Mouse (Mus musculus): ENCODE results near the gene Ago4. TPM values are rescaled to one million over a fixed set of nuclear protein-coding genes. Genes with fewer than 3 reads are reported as not detected.

Gene Ago4
- polyA plus RNA-seq, 1 experiment from 2014 or later = 1.3 TPM

DNA sequence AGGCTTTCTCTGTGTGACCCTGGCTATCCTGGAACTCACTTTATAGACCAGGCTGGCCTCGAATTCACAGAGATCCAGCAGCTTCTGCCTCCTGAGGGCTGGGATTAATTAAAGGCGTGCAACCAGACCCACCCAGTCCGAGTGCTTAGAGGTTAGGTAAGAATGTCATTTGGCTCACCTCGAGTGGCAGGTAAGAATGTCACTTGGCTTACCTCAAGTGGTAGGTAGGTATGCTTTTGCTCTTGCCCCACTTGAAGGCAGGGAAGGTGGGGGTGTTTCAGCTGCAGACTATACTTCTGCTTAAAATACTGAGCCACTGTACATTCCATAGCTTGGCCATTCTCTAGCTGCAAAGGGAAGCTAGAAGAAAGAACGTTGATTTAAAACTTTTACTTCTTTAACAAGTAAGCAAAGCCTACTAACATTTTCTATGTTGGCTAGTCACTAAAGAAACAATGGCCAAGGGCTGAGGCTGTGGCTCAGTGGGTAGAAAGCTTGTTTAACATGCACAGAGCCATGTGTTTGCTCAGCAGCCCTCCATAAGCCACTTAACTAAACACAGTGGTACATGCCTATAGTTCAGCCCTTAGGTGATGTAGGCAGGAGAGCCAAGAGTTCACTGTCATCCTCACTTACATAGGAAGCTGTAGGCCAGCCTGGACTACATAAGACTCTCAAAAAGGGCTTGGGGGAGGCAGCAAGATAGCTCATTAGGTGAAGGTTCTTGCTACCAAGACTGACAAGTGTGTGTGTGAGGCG is 20.8 kb downstream of the Ago4 start:
- WGBS = 80% methylated on average over 6 of the region's 6 CpGs
- no peak overlapping the region for H3K4me2 ChIP-seq (ENCODE audit: low read depth, low read length)

DNA sequence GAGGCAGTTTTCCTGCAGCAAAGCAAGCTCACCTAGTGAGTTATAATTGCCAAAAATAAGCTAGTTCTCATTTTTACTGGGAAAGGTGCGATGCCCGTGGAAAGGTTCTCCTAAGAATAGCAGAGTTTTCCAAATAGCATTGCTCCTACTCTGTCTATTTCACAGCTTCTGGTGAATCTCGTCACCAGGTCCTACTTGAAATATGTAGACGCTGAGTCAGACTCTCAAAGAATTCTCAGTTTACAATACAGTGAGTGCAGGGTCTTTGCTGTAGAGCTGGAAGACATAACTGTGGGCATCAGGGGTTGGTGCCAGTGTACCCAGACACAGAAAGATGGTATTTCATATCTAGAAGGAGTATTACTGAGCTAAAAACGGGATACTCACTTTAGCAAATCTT is 22.3 kb downstream of the Ago4 start:
- ATAC-seq (replicated peaks; ENCODE audit: insufficient number of reproducible peaks, low FRiP score, low TSS enrichment, low read depth) = no peak
- Histone ChIP-seq H3K4me1 (ENCODE audit: control insufficient read depth, insufficient read depth, low read length) (no peaks in the 10 kb centered on the region), H3K4me3 (ENCODE audit: low read depth, low read length) (no peak overlapping the region), H3K9ac (replicated peaks; ENCODE audit: low read length) (no peak overlapping the region), H3K27ac (replicated peaks; ENCODE audit: low read depth, low read length) (no peak overlapping the region), H3K4me2 (ENCODE audit: low read depth, low read length) (no peak overlapping the region), H3K36me3 (replicated peaks; ENCODE audit: control insufficient read depth, insufficient read depth, low read depth, low read length) (no peaks in the 10 kb centered on the region), H3K27me3 (ENCODE audit: control insufficient read depth, insufficient read depth, low read length) (no peaks in the 10 kb centered on the region), H3K9me3 (replicated peaks; ENCODE audit: control insufficient read depth, low read length) (no peaks in the 10 kb centered on the region)
- no peak for DNase-seq (ENCODE audit: low spot score)
- 91% methylated on average over 5 of the region's 5 CpGs for whole genome bisulfite sequencing

More for the DNA sequence above, 20.8 kb downstream of the Ago4 start:
- H3K9me3 ChIP-seq (replicated peaks; ENCODE audit: control insufficient read depth, low read length) = no peaks in the 10 kb centered on the region
- no peak overlapping the region for H3K9ac ChIP-seq (replicated peaks; ENCODE audit: low read length)
- ATAC-seq (replicated peaks; ENCODE audit: insufficient number of reproducible peaks, low FRiP score, low TSS enrichment, low read depth) (no peak), DNase-seq (ENCODE audit: low spot score) (no peak)
- no peak overlapping the region for H3K27ac ChIP-seq (replicated peaks; ENCODE audit: low read depth, low read length)
- no peaks in the 10 kb centered on the region for H3K4me1 ChIP-seq (ENCODE audit: control insufficient read depth, insufficient read depth, low read length)
- no peaks in the 10 kb centered on the region for H3K27me3 ChIP-seq (ENCODE audit: control insufficient read depth, insufficient read depth, low read length)
- H3K4me3 ChIP-seq (ENCODE audit: low read depth, low read length) = no peak overlapping the region
- H3K36me3 ChIP-seq (replicated peaks; ENCODE audit: control insufficient read depth, insufficient read depth, low read depth, low read length) = no peaks in the 10 kb centered on the region

DNA sequence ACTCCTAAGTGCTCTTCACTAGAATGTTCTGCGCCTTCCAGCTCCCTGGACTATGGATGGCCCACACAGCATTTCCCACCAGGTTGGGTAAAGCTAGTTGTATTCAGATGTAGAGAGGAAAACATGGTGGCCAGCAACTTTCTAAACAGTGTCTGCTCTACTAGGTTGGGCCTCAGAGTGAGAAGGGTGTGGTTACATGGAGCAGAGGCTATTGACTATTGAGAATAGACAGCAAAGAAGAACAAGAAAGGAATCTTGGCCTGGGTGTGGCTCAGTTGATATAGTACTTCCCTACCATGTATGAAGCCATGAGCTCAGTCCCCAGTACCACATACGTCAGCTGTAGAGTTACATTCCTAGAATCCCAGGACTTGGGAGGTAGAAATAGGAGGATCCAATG is 24.2 kb downstream of the Ago4 start:
- no peaks in the 10 kb centered on the region for H3K27me3 ChIP-seq (ENCODE audit: control insufficient read depth, insufficient read depth, low read length)
- H3K9ac ChIP-seq (replicated peaks; ENCODE audit: low read length) = no peak overlapping the region
- no peak overlapping the region for H3K4me3 ChIP-seq (ENCODE audit: low read depth, low read length)
- H3K4me2 ChIP-seq (ENCODE audit: low read depth, low read length) = no peak overlapping the region
- no peak for DNase-seq (ENCODE audit: low spot score)
- H3K4me1 ChIP-seq (ENCODE audit: control insufficient read depth, insufficient read depth, low read length) = no peaks in the 10 kb centered on the region
- H3K9me3 ChIP-seq (replicated peaks; ENCODE audit: control insufficient read depth, low read length) = no peaks in the 10 kb centered on the region
- no peaks in the 10 kb centered on the region for H3K36me3 ChIP-seq (replicated peaks; ENCODE audit: control insufficient read depth, insufficient read depth, low read depth, low read length)
- H3K27ac ChIP-seq (replicated peaks; ENCODE audit: low read depth, low read length) = no peak overlapping the region
- ATAC-seq (replicated peaks; ENCODE audit: insufficient number of reproducible peaks, low FRiP score, low TSS enrichment, low read depth) = no peak
- 85% methylated on average over 2 of the region's 2 CpGs for WGBS

DNA sequence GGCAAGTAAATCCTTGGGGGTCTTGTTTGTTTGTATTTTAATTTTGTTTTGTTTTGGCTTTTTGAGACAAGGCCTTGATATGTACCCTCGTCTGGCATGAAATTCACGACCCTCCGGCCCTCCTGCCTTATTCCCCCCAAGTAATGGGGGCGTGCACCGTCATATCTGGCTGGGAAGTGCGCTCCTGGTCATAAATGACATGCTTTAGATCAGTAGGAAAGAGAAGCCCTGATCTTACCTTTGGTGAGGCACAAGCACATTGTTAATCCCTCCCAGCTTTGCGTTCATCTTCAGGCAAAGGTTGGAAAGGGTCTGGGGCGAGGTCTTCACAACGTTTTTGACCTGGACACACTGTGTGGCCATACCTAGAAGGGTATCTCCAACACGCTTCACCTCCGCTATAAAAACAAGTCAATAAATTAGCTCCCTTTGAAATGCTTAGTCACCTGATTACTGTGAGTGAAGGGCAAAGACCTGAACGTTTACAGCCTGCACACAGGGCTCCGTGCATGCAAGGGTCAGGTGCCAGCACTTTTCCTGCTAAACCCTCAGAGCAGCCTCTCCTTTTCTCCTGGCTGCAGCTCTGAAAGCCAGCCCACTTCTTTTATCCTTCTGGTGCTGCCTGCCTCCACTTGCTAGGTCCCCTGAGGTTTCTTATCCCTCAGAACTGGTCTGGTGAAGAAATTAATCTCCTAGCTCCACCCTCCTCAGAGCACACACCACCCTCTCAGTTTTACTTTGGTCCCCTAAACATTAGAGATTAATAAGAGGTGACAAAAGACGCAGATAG is 25.0 kb downstream of the Ago4 start:
- Histone ChIP-seq H3K4me1 (ENCODE audit: control insufficient read depth, insufficient read depth, low read length) (no peaks in the 10 kb centered on the region), H3K9ac (replicated peaks; ENCODE audit: low read length) (no peak overlapping the region), H3K4me3 (ENCODE audit: low read depth, low read length) (no peak overlapping the region), H3K36me3 (replicated peaks; ENCODE audit: control insufficient read depth, insufficient read depth, low read depth, low read length) (no peaks in the 10 kb centered on the region), H3K27ac (replicated peaks; ENCODE audit: low read depth, low read length) (no peak overlapping the region), H3K9me3 (replicated peaks; ENCODE audit: control insufficient read depth, low read length) (no peaks in the 10 kb centered on the region), H3K27me3 (ENCODE audit: control insufficient read depth, insufficient read depth, low read length) (no peaks in the 10 kb centered on the region), H3K4me2 (ENCODE audit: low read depth, low read length) (no peak overlapping the region)
- WGBS = 71% methylated on average over 14 of the region's 14 CpGs
- no peak for ATAC-seq (replicated peaks; ENCODE audit: insufficient number of reproducible peaks, low FRiP score, low TSS enrichment, low read depth)
- no peak for DNase-seq (ENCODE audit: low spot score)

DNA sequence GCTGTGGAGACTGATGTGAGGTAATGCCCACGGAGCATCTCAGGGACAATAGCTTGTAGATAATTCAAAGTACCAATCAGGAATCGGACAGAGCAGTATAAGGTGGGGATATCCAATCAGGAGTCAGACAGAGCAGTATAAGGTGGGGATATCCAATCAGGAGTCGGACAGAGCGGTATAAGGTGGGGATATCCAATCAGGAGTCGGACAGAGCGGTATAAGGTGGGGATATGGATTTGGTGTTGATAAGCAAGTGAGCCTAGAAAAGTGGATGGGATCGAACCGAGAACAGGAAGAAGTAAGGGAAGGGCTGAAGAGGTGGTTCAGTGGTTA is 30.3 kb downstream of the Ago4 start:
- no peak overlapping the region for H3K9ac ChIP-seq (replicated peaks; ENCODE audit: low read length)
- H3K36me3 ChIP-seq (replicated peaks; ENCODE audit: control insufficient read depth, insufficient read depth, low read depth, low read length) = no peaks in the 10 kb centered on the region
- no peaks in the 10 kb centered on the region for H3K9me3 ChIP-seq (replicated peaks; ENCODE audit: control insufficient read depth, low read length)
- WGBS = 54% methylated on average over 8 of the region's 8 CpGs
- H3K27me3 ChIP-seq (ENCODE audit: control insufficient read depth, insufficient read depth, low read length) = no peaks in the 10 kb centered on the region
- H3K4me3 ChIP-seq (ENCODE audit: low read depth, low read length) = no peak overlapping the region
- H3K27ac ChIP-seq (replicated peaks; ENCODE audit: low read depth, low read length) = no peak overlapping the region
- DNase-seq (ENCODE audit: low spot score) (no peak), ATAC-seq (replicated peaks; ENCODE audit: insufficient number of reproducible peaks, low FRiP score, low TSS enrichment, low read depth) (no peak)
- no peaks in the 10 kb centered on the region for H3K4me1 ChIP-seq (ENCODE audit: control insufficient read depth, insufficient read depth, low read length)
- no peak overlapping the region for H3K4me2 ChIP-seq (ENCODE audit: low read depth, low read length)

DNA sequence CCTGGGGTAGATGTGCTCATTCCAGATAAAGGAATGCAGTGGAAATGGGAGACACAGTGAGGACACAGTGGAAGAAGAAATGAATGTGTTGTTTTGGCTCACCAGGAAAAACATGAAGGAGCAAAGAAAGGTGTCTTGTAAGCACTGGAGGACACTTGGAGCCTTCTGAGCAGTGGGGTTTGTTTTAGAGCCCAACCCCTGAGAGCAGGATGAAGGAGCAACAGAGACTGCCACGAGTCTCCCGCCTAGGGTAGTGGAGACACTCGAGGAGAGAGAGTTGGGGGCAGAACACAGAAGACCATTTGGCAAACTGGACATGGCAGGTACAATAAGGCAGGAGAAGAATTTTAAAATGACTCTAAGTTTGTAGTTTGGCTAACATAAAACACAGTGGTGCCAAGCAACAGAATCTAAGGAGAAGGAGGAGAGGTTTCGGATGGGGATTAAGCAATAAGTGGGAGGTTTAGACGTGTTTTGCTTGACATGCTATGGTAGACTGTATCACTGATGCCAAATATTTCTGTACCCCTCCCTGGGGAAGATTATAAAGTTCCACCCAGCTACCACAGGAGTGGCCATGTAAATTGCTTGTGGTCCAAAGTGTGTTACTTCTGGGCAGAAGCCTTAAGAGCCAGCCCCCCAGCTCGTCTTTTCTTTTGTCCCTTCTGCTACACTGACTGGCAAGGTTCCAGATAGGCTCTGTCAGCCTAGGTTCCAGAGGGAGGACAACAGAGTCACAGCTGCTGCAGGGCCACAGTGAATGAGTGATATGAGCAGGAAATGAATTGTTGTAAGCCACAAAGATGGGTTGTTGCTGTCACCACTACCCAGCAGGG is 30.9 kb downstream of the Ago4 start:
- Histone ChIP-seq H3K9ac (replicated peaks; ENCODE audit: low read length) (no peak overlapping the region), H3K36me3 (replicated peaks; ENCODE audit: control insufficient read depth, insufficient read depth, low read depth, low read length) (no peaks in the 10 kb centered on the region), H3K27ac (replicated peaks; ENCODE audit: low read depth, low read length) (no peak overlapping the region), H3K4me3 (ENCODE audit: low read depth, low read length) (no peak overlapping the region), H3K9me3 (replicated peaks; ENCODE audit: control insufficient read depth, low read length) (no peaks in the 10 kb centered on the region), H3K4me1 (ENCODE audit: control insufficient read depth, insufficient read depth, low read length) (no peaks in the 10 kb centered on the region), H3K4me2 (ENCODE audit: low read depth, low read length) (no peak overlapping the region), H3K27me3 (ENCODE audit: control insufficient read depth, insufficient read depth, low read length) (no peaks in the 10 kb centered on the region)
- WGBS = 69% methylated on average over 6 of the region's 6 CpGs
- ATAC-seq (replicated peaks; ENCODE audit: insufficient number of reproducible peaks, low FRiP score, low TSS enrichment, low read depth) (no peak), DNase-seq (ENCODE audit: low spot score) (no peak)

DNA sequence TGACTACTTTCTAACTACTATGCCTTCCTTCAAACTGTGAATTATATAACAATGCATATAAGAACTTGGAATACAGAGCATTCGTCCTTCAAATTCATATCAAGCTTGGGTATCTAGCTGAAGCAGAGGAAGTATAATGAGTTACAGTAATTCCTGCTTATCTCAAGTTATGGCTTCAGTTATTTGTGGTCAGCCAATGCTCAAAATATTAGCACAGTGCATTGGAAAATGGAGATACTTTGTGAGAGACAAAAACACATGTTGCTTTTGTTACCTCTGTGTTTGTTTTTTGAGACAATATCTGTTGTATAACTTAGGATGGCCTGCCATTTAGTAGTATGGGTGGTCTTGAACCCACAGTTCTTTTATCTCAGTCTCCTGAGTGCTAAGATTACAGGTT is 34.7 kb downstream of the Ago4 start:
- Histone ChIP-seq H3K9ac (replicated peaks; ENCODE audit: low read length) (no peak overlapping the region), H3K9me3 (replicated peaks; ENCODE audit: control insufficient read depth, low read length) (no peaks in the 10 kb centered on the region), H3K36me3 (replicated peaks; ENCODE audit: control insufficient read depth, insufficient read depth, low read depth, low read length) (no peaks in the 10 kb centered on the region), H3K4me1 (ENCODE audit: control insufficient read depth, insufficient read depth, low read length) (no peaks in the 10 kb centered on the region), H3K27me3 (ENCODE audit: control insufficient read depth, insufficient read depth, low read length) (no peaks in the 10 kb centered on the region), H3K4me3 (ENCODE audit: low read depth, low read length) (no peak overlapping the region), H3K27ac (replicated peaks; ENCODE audit: low read depth, low read length) (no peak overlapping the region), H3K4me2 (ENCODE audit: low read depth, low read length) (no peak overlapping the region)
- DNase-seq (ENCODE audit: low spot score) (no peak), ATAC-seq (replicated peaks; ENCODE audit: insufficient number of reproducible peaks, low FRiP score, low TSS enrichment, low read depth) (no peak)
- WGBS = 74% methylated on average over 1 of the region's 1 CpGs

DNA sequence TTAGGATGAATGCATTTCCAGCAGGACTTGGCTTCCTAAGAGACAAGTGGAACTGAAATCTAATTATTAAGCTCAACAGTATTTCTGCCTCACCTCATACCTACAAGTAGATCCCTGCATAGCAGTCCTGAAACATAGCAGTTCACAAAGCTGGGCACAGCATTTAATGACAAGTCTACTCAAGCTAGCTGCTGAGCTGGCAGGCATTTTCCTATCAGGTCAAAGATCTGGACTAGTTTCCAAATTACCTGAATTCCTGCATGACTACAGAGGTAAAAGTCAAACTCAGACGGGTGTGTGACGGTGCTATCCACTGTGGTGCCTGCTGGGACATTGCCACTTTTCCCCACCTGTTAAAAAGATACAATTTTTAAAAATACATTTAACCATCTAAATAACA is 36.3 kb downstream of the Ago4 start:
- no peak overlapping the region for H3K4me2 ChIP-seq (ENCODE audit: low read depth, low read length)
- H3K4me1 ChIP-seq (ENCODE audit: control insufficient read depth, insufficient read depth, low read length) = no peaks in the 10 kb centered on the region
- H3K36me3 ChIP-seq (replicated peaks; ENCODE audit: control insufficient read depth, insufficient read depth, low read depth, low read length) = no peaks in the 10 kb centered on the region
- ATAC-seq (replicated peaks; ENCODE audit: insufficient number of reproducible peaks, low FRiP score, low TSS enrichment, low read depth) (no peak), DNase-seq (ENCODE audit: low spot score) (no peak)
- 68% methylated on average over 2 of the region's 2 CpGs for WGBS
- no peaks in the 10 kb centered on the region for H3K9me3 ChIP-seq (replicated peaks; ENCODE audit: control insufficient read depth, low read length)
- H3K9ac ChIP-seq (replicated peaks; ENCODE audit: low read length) = no peak overlapping the region
- H3K27me3 ChIP-seq (ENCODE audit: control insufficient read depth, insufficient read depth, low read length) = no peaks in the 10 kb centered on the region
- H3K4me3 ChIP-seq (ENCODE audit: low read depth, low read length) = no peak overlapping the region
- no peak overlapping the region for H3K27ac ChIP-seq (replicated peaks; ENCODE audit: low read depth, low read length)
